Comparison of ENCODE assay signal across 8 mouse cellular contexts in the genomic region with DNA sequence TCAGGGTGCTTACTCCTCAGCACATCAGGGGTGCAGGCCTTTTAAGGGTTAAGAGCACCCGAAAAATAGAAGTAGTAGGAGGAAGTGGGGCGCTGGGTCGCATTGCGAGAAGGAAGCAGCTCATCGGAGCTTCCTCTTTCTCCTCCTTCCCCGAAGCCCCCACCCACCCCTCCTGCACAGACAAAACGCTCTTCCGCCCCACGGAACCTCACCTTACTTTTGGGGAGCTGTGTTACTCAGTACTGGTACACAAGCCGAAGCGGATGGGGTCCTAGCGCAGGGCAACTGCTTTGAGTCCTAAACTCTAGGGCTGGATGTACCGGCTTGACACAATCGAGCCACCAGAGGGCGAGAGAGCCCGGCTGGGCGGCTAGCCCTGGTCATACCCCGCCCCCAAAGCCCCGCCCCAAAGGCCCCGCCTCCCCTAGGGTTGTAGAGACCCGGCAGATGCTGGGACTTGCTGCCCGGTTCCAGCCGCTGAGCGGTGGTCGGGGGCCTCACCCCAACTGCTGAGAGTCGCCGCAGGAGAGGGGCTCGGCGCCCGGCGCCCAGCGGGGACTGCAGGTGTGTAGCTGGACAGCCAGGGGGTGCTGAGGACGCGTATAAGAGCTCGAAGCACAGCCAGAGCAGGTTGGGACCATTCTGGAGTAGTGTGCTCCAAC. TPM values are rescaled to one million over a fixed set of nuclear protein-coding genes. Genes with fewer than 3 reads are reported as not detected.
DNase-seq lines count a peak whose midpoint lies in the region; ATAC-seq and TF ChIP-seq lines count a peak whose summit lies in the region.

A gene (plus strand): TSS at position 423 of the 662 bp plus-strand sequence.

- peaks cover 21% of the 10 kb centered on the region for H3K4me1 ChIP-seq in forebrain, embryonic 10.5 days
- peaks cover 14% of the 10 kb centered on the region for H3K4me1 ChIP-seq in heart, embryonic 15.5 days (replicated peaks)
- H3K4me1 ChIP-seq in liver, embryonic 16.5 days (ENCODE audit: control insufficient read depth, low read depth, low read length): no peaks in the 10 kb centered on the region
- peaks cover 13% of the 10 kb centered on the region for H3K4me1 ChIP-seq in neural tube, embryonic 12.5 days
- H3K4me1 ChIP-seq in stomach, postnatal 0 days (replicated peaks; ENCODE audit: control insufficient read depth, insufficient read depth): no peaks in the 10 kb centered on the region; the same call in 1 of the 2 replicates

- H3K9ac ChIP-seq in heart, embryonic 15.5 days: peak within 1 kb of the TSS; percentile 31; the same call in 1 of the 2 replicates
- no peak within 1 kb of the TSS for H3K9ac ChIP-seq in liver, embryonic 16.5 days (ENCODE audit: low read depth, low read length)
- peak within 1 kb of the TSS; percentile 44; the same call in 1 of the 2 replicates for H3K9ac ChIP-seq in neural tube, embryonic 12.5 days
- H3K9ac ChIP-seq in stomach, postnatal 0 days (ENCODE audit: low read length): peak within 1 kb of the TSS; percentile 59

- no peaks in the 10 kb centered on the region for H3K9me3 ChIP-seq in forebrain, embryonic 10.5 days
- no peaks in the 10 kb centered on the region for H3K9me3 ChIP-seq in heart, embryonic 15.5 days (replicated peaks)
- H3K9me3 ChIP-seq in liver, embryonic 16.5 days (replicated peaks; ENCODE audit: control insufficient read depth, low read length): no peaks in the 10 kb centered on the region
- H3K9me3 ChIP-seq in neural tube, embryonic 12.5 days: no peaks in the 10 kb centered on the region
- H3K9me3 ChIP-seq in stomach, postnatal 0 days (ENCODE audit: control insufficient read depth, low read length): no peaks in the 10 kb centered on the region

- H3K27ac ChIP-seq in forebrain, embryonic 10.5 days: peak within 1 kb of the TSS; percentile 78
- H3K27ac ChIP-seq in heart, embryonic 15.5 days: no peak within 1 kb of the TSS
- peak within 1 kb of the TSS; percentile 66 for H3K27ac ChIP-seq in liver, embryonic 16.5 days (ENCODE audit: low read length)
- no peak within 1 kb of the TSS for H3K27ac ChIP-seq in neural tube, embryonic 12.5 days
- H3K27ac ChIP-seq in stomach, postnatal 0 days (replicated peaks): no peak within 1 kb of the TSS

- H3K36me3 ChIP-seq in forebrain, embryonic 10.5 days (replicated peaks): no peaks in the 10 kb centered on the region
- no peaks in the 10 kb centered on the region for H3K36me3 ChIP-seq in heart, embryonic 15.5 days
- no peaks in the 10 kb centered on the region for H3K36me3 ChIP-seq in liver, embryonic 16.5 days (ENCODE audit: control insufficient read depth, insufficient read depth)
- H3K36me3 ChIP-seq in neural tube, embryonic 12.5 days: no peaks in the 10 kb centered on the region
- H3K36me3 ChIP-seq in stomach, postnatal 0 days (ENCODE audit: control insufficient read depth, insufficient read depth, low read length): no peaks in the 10 kb centered on the region

- H3K4me2 ChIP-seq in heart, embryonic 15.5 days: peak within 1 kb of the TSS; percentile 78
- peak within 1 kb of the TSS; percentile 42 for H3K4me2 ChIP-seq in liver, embryonic 16.5 days (ENCODE audit: low read depth, low read length)
- peak within 1 kb of the TSS; percentile 72 for H3K4me2 ChIP-seq in neural tube, embryonic 12.5 days (replicated peaks)
- H3K4me2 ChIP-seq in stomach, postnatal 0 days (replicated peaks; ENCODE audit: low read depth): peak within 1 kb of the TSS; percentile 75

- peak; percentile 90 for DNase-seq in A20 (ENCODE audit: low read depth, low spot score)
- peak; percentile 81 for DNase-seq in adrenal gland, postnatal 25 days
- peak; percentile 91 for DNase-seq in forebrain, embryonic 10.5 days (ENCODE audit: extremely low spot score, low spot score)
- peak; percentile 85 for DNase-seq in kidney, postnatal 14 days
- peak; percentile 90 for DNase-seq in stomach, postnatal 0 days (ENCODE audit: low spot score)

- peaks cover 43% of the 10 kb centered on the region for H3K27me3 ChIP-seq in forebrain, embryonic 10.5 days (ENCODE audit: poor library complexity, severe bottlenecking)
- H3K27me3 ChIP-seq in heart, embryonic 15.5 days: peaks cover 35% of the 10 kb centered on the region
- peaks cover 15% of the 10 kb centered on the region for H3K27me3 ChIP-seq in liver, embryonic 16.5 days (ENCODE audit: control insufficient read depth, insufficient read depth, low read depth, low read length)
- H3K27me3 ChIP-seq in neural tube, embryonic 12.5 days (replicated peaks): peaks cover 12% of the 10 kb centered on the region
- no peaks in the 10 kb centered on the region for H3K27me3 ChIP-seq in stomach, postnatal 0 days (ENCODE audit: control insufficient read depth, insufficient read depth, low read length)

- peak within 1 kb of the TSS; percentile 64 for H3K4me3 ChIP-seq in forebrain, embryonic 10.5 days
- peak within 1 kb of the TSS; percentile 51 for H3K4me3 ChIP-seq in heart, embryonic 15.5 days
- H3K4me3 ChIP-seq in liver, embryonic 16.5 days (ENCODE audit: low read depth, low read length): peak within 1 kb of the TSS; percentile 55
- H3K4me3 ChIP-seq in neural tube, embryonic 12.5 days: peak within 1 kb of the TSS; percentile 43
- H3K4me3 ChIP-seq in stomach, postnatal 0 days (ENCODE audit: low read depth, low read length): peak within 1 kb of the TSS; percentile 41

- ATAC-seq in heart, embryonic 15.5 days (replicated peaks; ENCODE audit: insufficient number of reproducible peaks, insufficient read depth, low FRiP score, low read depth): peak; percentile 81
- peak; percentile 76 for ATAC-seq in liver, embryonic 16.5 days (ENCODE audit: low read depth)
- peak; percentile 88 for ATAC-seq in neural tube, embryonic 12.5 days (ENCODE audit: low FRiP score, low read depth)
- ATAC-seq in stomach, postnatal 0 days (ENCODE audit: low FRiP score, low TSS enrichment): peak; percentile 96

- no peak for TF ChIP-seq EP300 in stomach, postnatal 0 days (optimal IDR thresholded peaks at IDR 0.05)

- TF ChIP-seq CTCF in stomach, postnatal 0 days (IDR thresholded peaks at IDR 0.05; ENCODE audit: low read depth): peak; percentile 74

- 8% methylated on average over 35 of the region's 35 CpGs for WGBS in forebrain, embryonic 10.5 days
- WGBS in heart, embryonic 15.5 days: 8% methylated on average over 35 of the region's 35 CpGs
- under 1% methylated on average over 35 of the region's 35 CpGs for WGBS in liver, embryonic 16.5 days (ENCODE audit: insufficient replicate concordance)
- 8% methylated on average over 35 of the region's 35 CpGs for WGBS in neural tube, embryonic 12.5 days
- 4% methylated on average over 35 of the region's 35 CpGs for WGBS in stomach, postnatal 0 days

RNA-seq across cellular contexts. Expression of the gene that starts here (rescaled TPM):
- 0.94 and 1.3 TPM in 2 replicates for total RNA-seq in adrenal gland, postnatal 25 days (2021)
- polyA plus RNA-seq in forebrain, embryonic 10.5 days (2016; fragmentation: Nextera tagmentation; extraction: Ambion mirVana): 0.83 and 0.86 TPM in 2 replicates
- 0.68 and 1.5 TPM in 2 replicates for polyA plus RNA-seq in heart, embryonic 15.5 days (2015; fragmentation: Nextera tagmentation; extraction: Ambion mirVana)
- polyA plus RNA-seq in liver, embryonic 16.5 days (2015; fragmentation: Nextera tagmentation; extraction: Ambion mirVana): 0.54 and 0.65 TPM in 2 replicates
- 1.3 TPM in 2 replicates for polyA plus RNA-seq in neural tube, embryonic 12.5 days (2016; fragmentation: Nextera tagmentation; extraction: Ambion mirVana)
- polyA plus RNA-seq in stomach, postnatal 0 days (2015; fragmentation: Nextera tagmentation; extraction: Ambion mirVana): 0.24 and 0.36 TPM in 2 replicates

Comparison
In these comparisons a context has a peak if more than half of its experiments do, and no peak if none do; other contexts are left out.
1. Peak in DNase-seq, H3K4me3 ChIP-seq and H3K27ac ChIP-seq in forebrain, embryonic 10.5 days; RNA of the gene not detected or under 1 TPM.
2. Peak in ATAC-seq, H3K4me3 ChIP-seq, H3K27ac ChIP-seq and H3K4me2 ChIP-seq in liver, embryonic 16.5 days; RNA of the gene not detected or under 1 TPM.
3. Peak in DNase-seq, ATAC-seq, H3K4me3 ChIP-seq, H3K9ac ChIP-seq and H3K4me2 ChIP-seq in stomach, postnatal 0 days; RNA of the gene not detected or under 1 TPM.